8 mouse cellular contexts compared by ENCODE assay signal in genomic region chr2:32875675-32876489, GRCm38 (mm10). TPM values are rescaled to one million over a fixed set of nuclear protein-coding genes. Genes with fewer than 3 reads are reported as not detected.
A peak's percentile ranks its signal among the peaks of the same experiment; 100 is the strongest.
DNase-seq lines count a peak whose midpoint lies in the region; ATAC-seq and TF ChIP-seq lines count a peak whose summit lies in the region.

Gene Fam129b, plus strand, starts transcription at chr2:32876114.

- H3K9me3 ChIP-seq in hindbrain, embryonic 15.5 days: no peaks in the 10 kb centered on the region

- peak within 1 kb of the TSS; percentile 89 for H3K27ac ChIP-seq in gastrocnemius, adult 2 months
- H3K27ac ChIP-seq in hindbrain, embryonic 15.5 days (replicated peaks): peak within 1 kb of the TSS; percentile 94

- H3K27me3 ChIP-seq in hindbrain, embryonic 15.5 days: no peaks in the 10 kb centered on the region

- H3K9ac ChIP-seq in hindbrain, embryonic 15.5 days: peak within 1 kb of the TSS; percentile 95

- under 1% methylated on average over 61 of the region's 68 CpGs for WGBS in hindbrain, embryonic 15.5 days

- no peak for TF ChIP-seq CTCF in gastrocnemius, adult 2 months (IDR thresholded peaks at IDR 0.05)

- ATAC-seq in hindbrain, embryonic 15.5 days (ENCODE audit: low FRiP score, low read depth): peak; percentile 90

- H3K4me1 ChIP-seq in hindbrain, embryonic 15.5 days (replicated peaks): peaks cover 61% of the 10 kb centered on the region

- intact Hi-C loops in gastrocnemius, adult 2 months (cut with DNase I): no loop called here

- peak; percentile 86 for DNase-seq in adipocyte (ENCODE audit: low spot score)
- DNase-seq in cerebellum, postnatal 4 days (ENCODE audit: low spot score in 2 of 2): peak; percentile 58 to 88
- peak; percentile 90 for DNase-seq in gastrocnemius, adult 2 months
- DNase-seq in left cerebral cortex, adult 11 months (ENCODE audit: low spot score): peak; percentile 55
- DNase-seq in lung, postnatal 36 days: peak; percentile 92
- DNase-seq in retina, postnatal 1 day: peak; percentile 94
- DNase-seq in urinary bladder, adult 18-20 months (ENCODE audit: low spot score in 2 of 2): peak; percentile 84 to 86

- peak within 1 kb of the TSS; percentile 93 for H3K4me2 ChIP-seq in hindbrain, embryonic 15.5 days

- no peaks in the 10 kb centered on the region for H3K36me3 ChIP-seq in hindbrain, embryonic 15.5 days

- peak within 1 kb of the TSS; percentile 91 for H3K4me3 ChIP-seq in gastrocnemius, adult 2 months
- H3K4me3 ChIP-seq in hindbrain, embryonic 15.5 days: peak within 1 kb of the TSS; percentile 74

RNA-seq across cellular contexts. Expression of gene Fam129b, which starts in this region (rescaled TPM):
- 1 to 10 TPM; 4.8 to 7.2 TPM for total RNA-seq in gastrocnemius, adult 2 months (2021)
- 33.5 and 33.9 TPM in 2 replicates for polyA plus RNA-seq in hindbrain, embryonic 15.5 days (2015; fragmentation: Nextera tagmentation; extraction: Ambion mirVana)

Comparison
In these comparisons a context has a peak if more than half of its experiments do, and no peak if none do; other contexts are left out.
1. Peak in every context shown above with its lines: DNase-seq, ATAC-seq, H3K4me3 ChIP-seq and H3K27ac ChIP-seq.